Mouse (Mus musculus) CD4-positive, CD25-positive, alpha-beta regulatory T cell, adult 9 weeks (primary cell): ENCODE results near the gene Gabrg2. TPM values are rescaled to one million over a fixed set of nuclear protein-coding genes. Genes with fewer than 3 reads are reported as not detected.

ENCODE experiments used
- polyA plus RNA-seq: library from polyadenylated mRNA; unstranded; fragments of 100-300 nt; shearing (Covaris generic); gene quantifications from one replicate; pipeline ENCODE4 v1.2.1, GENCODE M21; 2017

The Gabrg2 gene
- polyA plus RNA-seq: not detected

GRCm38 (mm10) chr11:42000190-42001098 is at the start of gene Gabrg2:
Gabrg2 (minus strand) TSS chr11:42000857.

Other genes starting within 250 kb of the Gabrg2 start
- gene Gabra1, start 182.1 kb upstream of the Gabrg2 start, polyA plus RNA-seq: not detected